Mouse (Mus musculus): ENCODE measurements around the gene Wdr60.

The Wdr60 gene

DNA sequence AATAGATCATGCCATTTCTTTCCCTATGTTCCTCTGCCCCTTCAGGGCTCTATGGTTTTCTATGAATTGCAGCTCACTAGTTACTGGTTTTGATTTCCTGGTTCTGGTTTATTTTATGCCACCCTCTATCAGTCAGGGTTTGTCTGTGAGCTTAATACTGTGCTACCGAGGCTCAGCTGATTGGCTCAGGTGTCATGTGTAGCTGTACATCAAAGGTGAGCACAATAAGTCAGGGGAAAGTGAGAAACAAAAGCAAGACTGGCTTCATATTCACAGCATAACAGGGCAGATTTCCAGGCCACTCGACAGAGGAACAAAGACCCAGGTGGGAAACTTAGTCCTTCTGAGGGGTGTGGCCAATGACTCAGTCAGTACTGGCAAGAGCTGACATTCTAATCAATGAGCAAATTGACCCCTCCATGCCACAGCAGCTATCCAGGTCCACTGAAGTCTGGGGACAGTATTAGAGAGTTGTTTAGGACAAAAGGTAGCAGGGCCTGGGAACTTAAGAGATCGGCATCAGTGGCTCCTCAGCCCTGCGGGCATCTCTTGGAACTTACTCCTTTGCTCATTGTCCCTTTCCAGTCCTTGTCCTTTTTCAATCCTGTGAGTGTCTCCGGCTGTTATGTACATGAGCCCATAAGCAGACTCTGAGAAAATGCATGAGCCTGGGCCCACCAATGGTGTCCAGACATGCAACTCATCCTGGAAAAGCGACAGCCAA lies 79.4 kb downstream of the Wdr60 start:
- DNase-seq (ENCODE audit: low spot score), result no peak

DNA sequence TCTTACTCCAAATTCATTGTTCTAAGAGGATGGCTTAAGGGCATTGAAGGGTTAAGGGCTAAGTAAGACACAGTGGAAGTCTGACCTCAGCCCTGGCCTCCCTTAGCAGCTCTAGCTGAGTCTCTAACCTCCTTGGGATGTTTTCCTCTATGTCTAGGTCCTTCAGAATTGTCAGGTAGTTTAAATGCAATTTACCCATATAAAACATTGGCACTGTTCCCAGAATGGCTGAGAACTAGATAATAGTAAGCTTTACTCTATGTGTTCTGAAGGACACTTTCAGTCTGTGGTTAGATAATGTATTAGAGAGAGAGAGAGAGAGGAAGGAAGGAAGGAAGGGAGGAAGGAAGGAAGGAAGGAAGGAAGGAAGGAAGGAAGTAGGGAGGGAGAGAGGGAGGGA lies 80.4 kb downstream of the Wdr60 start:
- no peak for DNase-seq (ENCODE audit: low spot score)

DNA sequence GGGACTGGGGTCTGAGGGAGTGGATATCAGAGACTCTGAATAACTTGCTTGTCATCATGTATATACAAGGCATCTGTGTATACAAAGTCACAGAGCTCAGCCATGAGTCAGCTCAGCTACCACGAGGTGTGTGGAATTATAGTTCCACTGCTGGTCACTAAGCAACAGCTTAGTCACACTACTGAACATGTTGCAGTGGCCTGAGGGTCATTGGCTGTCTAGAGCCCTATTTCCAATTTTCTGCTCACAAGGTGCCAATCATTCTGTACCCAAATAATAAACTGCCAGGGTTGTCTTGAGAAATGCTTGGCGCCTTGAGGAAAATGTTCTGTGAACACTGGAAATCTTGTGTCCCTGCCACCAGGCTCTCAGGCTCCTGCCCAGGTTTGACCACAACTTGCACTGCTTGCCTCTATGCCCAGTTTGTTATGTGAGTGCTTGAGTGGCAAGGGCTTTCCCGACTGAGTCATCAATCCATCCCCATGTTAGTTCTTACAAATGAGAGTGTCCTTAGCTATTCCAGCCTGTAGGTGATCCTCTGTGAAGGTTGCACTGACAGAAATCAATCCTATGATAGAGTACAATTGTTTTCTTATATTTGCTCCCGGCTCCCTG lies 81.3 kb downstream of the Wdr60 start:
- no peak for DNase-seq (ENCODE audit: low spot score)

GRCm38 (mm10) chr12:116176930-116177329 lies 85.9 kb downstream of the Wdr60 start:
- DNase-seq (ENCODE audit: low spot score), result no peak

GRCm38 (mm10) chr12:116169666-116170065 lies 93.2 kb downstream of the Wdr60 start:
- DNase-seq (ENCODE audit: low spot score), result no peak

- no peak for DNase-seq (ENCODE audit: low spot score)
Observed at GRCm38 (mm10) chr12:116165368-116165767, 97.5 kb downstream of the Wdr60 start.

GRCm38 (mm10) chr12:116159695-116160094 lies 103.1 kb downstream of the Wdr60 start:
- DNase-seq (ENCODE audit: low spot score), result no peak

- no peak for DNase-seq (ENCODE audit: low spot score)
Observed at GRCm38 (mm10) chr12:116159223-116159622, 103.6 kb downstream of the Wdr60 start.

GRCm38 (mm10) chr12:116156792-116157532 lies 105.9 kb downstream of the Wdr60 start:
- no peak for DNase-seq (ENCODE audit: low spot score)
